Mouse (Mus musculus) heart, embryonic 11.5 days (tissue): ENCODE measurements around the gene Sigirr. TPM values are rescaled to one million over a fixed set of nuclear protein-coding genes. Genes with fewer than 3 reads are reported as not detected.

Source experiments
- ATAC-seq: fragments of 200-750 bp; cut with Nextera tagmentation; replicated peaks from 2 replicates; pipeline ENCODE4 v1.8.0; 2017; ENCODE audit warnings: moderate library complexity; ENCODE audit not compliant: insufficient number of reproducible peaks, low FRiP score, low TSS enrichment
- H3K27ac ChIP-seq: fragments of 300-500 bp; sonication (generic); 2 replicates; pipeline ENCODE4 v1.5.1; 2014; ENCODE audit warnings: mild to moderate bottlenecking, low read depth, low read length
- H3K27me3 ChIP-seq: fragments of 300-500 bp; sonication (generic); 2 replicates; pipeline ENCODE4 v1.6.1; 2014; ENCODE audit warnings: mild to moderate bottlenecking, low read length, mixed read lengths; ENCODE audit not compliant: control insufficient read depth, insufficient read depth
- H3K36me3 ChIP-seq: fragments of 300-500 bp; sonication (generic); 2 replicates; pipeline ENCODE4 v1.6.1; 2014; ENCODE audit warnings: mild to moderate bottlenecking, low read length, moderate library complexity, mixed read lengths; ENCODE audit not compliant: control insufficient read depth, insufficient read depth
- H3K4me1 ChIP-seq: fragments of 300-500 bp; sonication (generic); 2 replicates; pipeline ENCODE4 v1.6.1; 2014; ENCODE audit warnings: low read length; ENCODE audit not compliant: control insufficient read depth, insufficient read depth
- H3K4me2 ChIP-seq: fragments of 300-500 bp; sonication (generic); 2 replicates; pipeline ENCODE4 v1.6.1; 2014; ENCODE audit warnings: mild to moderate bottlenecking, moderate library complexity
- H3K4me3 ChIP-seq: fragments of 300-500 bp; sonication (generic); 2 replicates; pipeline ENCODE4 v1.5.1; 2014; ENCODE audit warnings: low read depth, low read length
- H3K9ac ChIP-seq: fragments of 300-500 bp; sonication (generic); 2 replicates; pipeline ENCODE4 v1.6.1; 2014; ENCODE audit warnings: mild to moderate bottlenecking, low read depth, low read length, moderate library complexity
- H3K9me3 ChIP-seq: fragments of 300-500 bp; sonication (generic); replicated peaks from 2 replicates; pipeline ENCODE4 v1.6.1; 2016; ENCODE audit warnings: low read length; ENCODE audit not compliant: control insufficient read depth
- WGBS: fragments of 180-500 bp; shearing (Covaris S2); extraction: QIAGEN DNeasy Blood & Tissue Kit; methylation state at CpG from one replicate; pipeline ENCODE4 v1.1.7; 2014; ENCODE audit not compliant: insufficient replicate concordance; 5-methylcytosine and 5-hydroxymethylcytosine counted together
- polyA plus RNA-seq: library from polyadenylated mRNA; unstranded; fragments of >200 nt; fragmentation: Nextera tagmentation; extraction: Ambion mirVana; gene quantifications from 2 replicates; pipeline ENCODE4 v1.2.1, GENCODE M21; 2014

Sigirr gene
- polyA plus RNA-seq, 1 experiment from 2014 or later, result 2.3 TPM

- peak overlapping the region; percentile 29; the same call in 1 of the 2 replicates for H3K9ac ChIP-seq
- H3K27ac ChIP-seq, result no peak overlapping the region
- H3K36me3 ChIP-seq, result no peaks in the 10 kb centered on the region
- H3K27me3 ChIP-seq, result peaks cover 59% of the 10 kb centered on the region
- H3K4me2 ChIP-seq, result peak overlapping the region; percentile 60
- ATAC-seq, result peak; percentile 84
- 7% methylated on average over 37 of the region's 37 CpGs for WGBS
- H3K9me3 ChIP-seq, result no peaks in the 10 kb centered on the region
- peaks cover 10% of the 10 kb centered on the region for H3K4me1 ChIP-seq
- peak overlapping the region; percentile 28 for H3K4me3 ChIP-seq
These were observed 8.2 kb downstream of the Sigirr start for GRCm38 (mm10) chr7:141092051-141092735.

- no peaks in the 10 kb centered on the region for H3K36me3 ChIP-seq
- no peak overlapping the region for H3K27ac ChIP-seq
- ATAC-seq, result no peak
- no peaks in the 10 kb centered on the region for H3K9me3 ChIP-seq
- H3K4me2 ChIP-seq, result no peak overlapping the region
- WGBS, result 67% methylated on average over 8 of the region's 8 CpGs
- no peak overlapping the region for H3K9ac ChIP-seq
- no peak overlapping the region for H3K4me3 ChIP-seq
- peaks cover 62% of the 10 kb centered on the region for H3K27me3 ChIP-seq
- H3K4me1 ChIP-seq, result peaks cover 6% of the 10 kb centered on the region
These were observed 10.1 kb downstream of the Sigirr start for GRCm38 (mm10) chr7:141090228-141090627.

GRCm38 (mm10) chr7:141088473-141088872 lies 11.9 kb downstream of the Sigirr start:
- Histone ChIP-seq H3K9me3 (no peaks in the 10 kb centered on the region), H3K27ac (no peak overlapping the region), H3K4me2 (peak overlapping the region; percentile 48), H3K9ac (no peak overlapping the region), H3K27me3 (peaks cover 61% of the 10 kb centered on the region), H3K4me1 (peaks cover 6% of the 10 kb centered on the region), H3K36me3 (no peaks in the 10 kb centered on the region), H3K4me3 (peak overlapping the region; percentile 28; the same call in 1 of the 2 replicates)
- WGBS, result 5% methylated on average over 18 of the region's 18 CpGs
- ATAC-seq, result no peak

GRCm38 (mm10) chr7:141087894-141088293 lies 12.5 kb downstream of the Sigirr start:
- H3K27me3 ChIP-seq, result peaks cover 57% of the 10 kb centered on the region
- WGBS, result 20% methylated on average over 8 of the region's 8 CpGs
- H3K4me1 ChIP-seq, result peaks cover 6% of the 10 kb centered on the region
- H3K36me3 ChIP-seq, result no peaks in the 10 kb centered on the region
- no peaks in the 10 kb centered on the region for H3K9me3 ChIP-seq
- H3K27ac ChIP-seq, result no peak overlapping the region
- H3K4me3 ChIP-seq, result no peak overlapping the region
- no peak for ATAC-seq
- H3K9ac ChIP-seq, result no peak overlapping the region
- H3K4me2 ChIP-seq, result no peak overlapping the region; the same call in 1 of the 2 replicates

GRCm38 (mm10) chr7:141079481-141080449 lies 20.6 kb downstream of the Sigirr start:
- H3K36me3 ChIP-seq, result no peaks in the 10 kb centered on the region
- WGBS, result 20% methylated on average over 34 of the region's 34 CpGs
- H3K4me1 ChIP-seq, result no peaks in the 10 kb centered on the region
- no peak for ATAC-seq
- H3K4me2 ChIP-seq, result no peak overlapping the region
- peaks cover 67% of the 10 kb centered on the region for H3K27me3 ChIP-seq
- H3K9ac ChIP-seq, result no peak overlapping the region
- H3K4me3 ChIP-seq, result no peak overlapping the region
- no peak overlapping the region for H3K27ac ChIP-seq
- H3K9me3 ChIP-seq, result no peaks in the 10 kb centered on the region

- WGBS, result 79% methylated on average over 4 of the region's 4 CpGs
- no peaks in the 10 kb centered on the region for H3K9me3 ChIP-seq
- peaks cover 69% of the 10 kb centered on the region for H3K27me3 ChIP-seq
- no peak overlapping the region for H3K27ac ChIP-seq
- H3K9ac ChIP-seq, result no peak overlapping the region
- H3K4me1 ChIP-seq, result no peaks in the 10 kb centered on the region
- no peak for ATAC-seq
- no peaks in the 10 kb centered on the region for H3K36me3 ChIP-seq
- no peak overlapping the region for H3K4me2 ChIP-seq
- no peak overlapping the region for H3K4me3 ChIP-seq
These were observed 21.5 kb downstream of the Sigirr start for GRCm38 (mm10) chr7:141078876-141079275.

GRCm38 (mm10) chr7:141077841-141078240 lies 22.5 kb downstream of the Sigirr start, which contains the start of gene Pkp3:
Gene Pkp3, plus strand, starts transcription at chr7:141078218.
- H3K27me3 ChIP-seq, result peaks cover 72% of the 10 kb centered on the region
- no peaks in the 10 kb centered on the region for H3K9me3 ChIP-seq
- no peaks in the 10 kb centered on the region for H3K36me3 ChIP-seq
- WGBS, result 82% methylated on average over 15 of the region's 15 CpGs
- no peaks in the 10 kb centered on the region for H3K4me1 ChIP-seq
- H3K9ac ChIP-seq, result no peak within 1 kb of the TSS
- no peak within 1 kb of the TSS for H3K27ac ChIP-seq
- no peak within 1 kb of the TSS for H3K4me2 ChIP-seq
- no peak for ATAC-seq
- no peak within 1 kb of the TSS for H3K4me3 ChIP-seq

- 75% methylated on average over 4 of the region's 4 CpGs for WGBS
- no peak for ATAC-seq
- Histone ChIP-seq H3K4me2 (no peak overlapping the region), H3K9me3 (no peaks in the 10 kb centered on the region), H3K27me3 (peaks cover 68% of the 10 kb centered on the region), H3K4me1 (peaks cover 4% of the 10 kb centered on the region), H3K36me3 (no peaks in the 10 kb centered on the region), H3K27ac (no peak overlapping the region), H3K9ac (no peak overlapping the region), H3K4me3 (no peak overlapping the region)
These were observed 26.6 kb downstream of the Sigirr start for GRCm38 (mm10) chr7:141073782-141074181.
